Mouse (Mus musculus) right cerebral cortex, postnatal 10 days (tissue): ENCODE results near the gene Mmrn2.
A peak's percentile ranks its signal among the peaks of the same experiment; 100 is the strongest.
"Not testable (repeated sequence)": the region's sequence is repeated elsewhere in the genome, so short reads cannot be mapped to it uniquely, and the experiment has no call there.

Experiments
- DNase-seq, 2 experiments: peaks; one replicate each; pipeline ENCODE4 v3.0.0; 2021; ENCODE audit warnings: low spot score in 2 of 2

Gene Mmrn2

GRCm38 (mm10) chr14:34402871-34403270 lies 27.6 kb downstream of the Mmrn2 start:
- no peak for DNase-seq

DNA sequence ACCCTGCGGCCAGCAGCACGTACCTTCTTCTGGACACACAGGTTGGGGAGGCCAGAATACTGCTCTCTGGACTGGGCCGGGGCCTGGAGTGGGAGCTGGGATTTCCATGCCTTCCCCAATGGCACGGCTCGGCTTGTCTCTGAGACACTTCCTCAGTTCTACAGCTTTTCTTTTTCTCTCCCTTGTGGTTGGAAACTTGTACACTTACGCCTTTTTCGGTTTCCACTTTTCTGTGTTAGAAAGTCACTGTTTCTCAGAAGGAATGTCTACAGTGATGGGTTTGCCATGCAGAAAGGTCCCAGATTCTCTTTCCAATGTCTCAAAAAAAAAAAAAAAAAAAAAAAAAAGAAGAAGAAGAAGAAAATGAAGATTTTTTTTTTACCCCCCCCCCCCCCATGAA lies 28.2 kb downstream of the Mmrn2 start:
- no peak for DNase-seq

DNA sequence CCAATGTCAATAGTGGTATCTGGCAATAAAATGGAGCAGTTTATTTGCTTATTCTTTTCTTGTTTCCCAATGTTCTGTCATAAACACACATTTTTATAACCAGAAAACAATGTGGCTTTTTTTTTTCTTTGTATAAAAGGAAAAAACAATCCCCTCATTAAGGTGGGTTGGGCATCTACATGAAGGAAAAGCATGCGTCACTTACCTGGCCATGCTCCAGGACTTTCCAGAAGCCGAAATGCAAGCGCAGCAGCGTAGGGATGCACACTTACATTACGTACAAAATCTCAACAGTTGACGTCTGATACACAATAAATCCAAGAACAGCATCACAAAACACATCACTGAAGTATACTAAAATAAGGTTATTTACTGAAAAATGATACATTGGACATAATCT lies 35.5 kb downstream of the Mmrn2 start:
- no peak for DNase-seq

- peak; percentile 40 to 58 for DNase-seq
Measured at GRCm38 (mm10) chr14:34412164-34412896, 37.1 kb downstream of the Mmrn2 start.

GRCm38 (mm10) chr14:34416946-34417345 lies 41.7 kb downstream of the Mmrn2 start:
- DNase-seq, result not testable (repeated sequence)

DNA sequence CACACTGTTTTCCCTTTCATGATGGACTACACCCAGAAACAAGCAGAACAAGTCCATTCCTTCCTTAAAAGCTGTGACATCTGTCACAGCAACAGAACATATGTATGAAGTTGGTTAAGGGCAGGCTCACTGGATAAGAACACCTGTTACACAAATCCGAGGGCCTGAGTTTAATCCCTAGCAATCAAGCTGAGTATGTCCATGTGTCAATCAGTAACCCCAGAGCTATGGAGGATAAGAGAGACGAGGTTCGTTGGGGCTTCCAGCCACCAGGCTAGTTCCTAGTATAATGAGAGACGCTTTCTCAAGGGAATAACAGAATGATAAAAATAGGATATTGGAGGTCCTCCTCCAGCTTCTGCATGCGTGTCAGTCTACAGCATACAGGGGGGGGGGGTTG lies 42.2 kb downstream of the Mmrn2 start:
- no peak for DNase-seq

DNA sequence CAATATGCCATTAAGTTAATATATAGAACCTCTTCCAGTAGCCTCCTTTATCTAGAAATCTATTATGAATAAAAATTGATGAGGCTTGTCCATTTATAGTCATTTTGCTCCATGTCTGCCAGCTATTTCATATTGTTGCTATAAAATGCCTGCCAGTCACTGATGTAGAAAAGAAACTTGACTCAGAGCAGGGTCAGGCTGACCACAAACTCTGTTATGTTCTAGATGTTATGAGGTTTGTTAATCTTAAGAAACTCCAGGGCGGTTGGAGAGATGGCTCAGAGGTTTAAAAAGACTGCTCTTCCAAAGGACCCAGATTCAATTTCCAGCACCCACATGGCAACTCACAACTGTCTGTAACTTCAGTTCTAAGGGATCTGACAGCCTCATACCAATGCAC lies 45.8 kb downstream of the Mmrn2 start:
- DNase-seq, result no peak

GRCm38 (mm10) chr14:34428274-34428673 lies 53.0 kb downstream of the Mmrn2 start:
- DNase-seq, result no peak

DNA sequence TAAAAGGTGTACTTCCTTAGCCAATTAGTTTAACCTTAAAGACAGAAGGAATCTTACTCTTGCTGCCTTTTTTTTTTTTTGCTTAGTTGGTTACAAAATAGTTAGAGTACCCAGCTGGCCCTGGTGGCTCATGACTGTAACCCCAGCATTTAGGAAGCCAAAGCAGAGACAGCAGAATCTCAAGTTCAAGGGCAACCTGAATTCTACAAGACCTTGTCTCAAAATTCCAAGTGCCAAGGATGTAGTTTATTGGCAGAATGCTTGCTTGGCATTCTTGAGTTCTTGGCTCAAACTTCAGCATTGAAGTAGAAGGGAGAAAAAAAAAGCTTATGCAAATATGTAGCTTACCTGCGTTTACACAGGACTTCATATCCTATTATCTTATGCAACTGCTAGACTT lies 53.8 kb downstream of the Mmrn2 start:
- no peak for DNase-seq

- DNase-seq, result no peak
Measured at GRCm38 (mm10) chr14:34440526-34441066, 65.3 kb downstream of the Mmrn2 start.

GRCm38 (mm10) chr14:34442531-34442930 lies 67.3 kb downstream of the Mmrn2 start:
- DNase-seq, result peak in 1 of 2 experiments; percentile 23

- no peak for DNase-seq
Measured at GRCm38 (mm10) chr14:34444368-34444767, 69.1 kb downstream of the Mmrn2 start.

DNA sequence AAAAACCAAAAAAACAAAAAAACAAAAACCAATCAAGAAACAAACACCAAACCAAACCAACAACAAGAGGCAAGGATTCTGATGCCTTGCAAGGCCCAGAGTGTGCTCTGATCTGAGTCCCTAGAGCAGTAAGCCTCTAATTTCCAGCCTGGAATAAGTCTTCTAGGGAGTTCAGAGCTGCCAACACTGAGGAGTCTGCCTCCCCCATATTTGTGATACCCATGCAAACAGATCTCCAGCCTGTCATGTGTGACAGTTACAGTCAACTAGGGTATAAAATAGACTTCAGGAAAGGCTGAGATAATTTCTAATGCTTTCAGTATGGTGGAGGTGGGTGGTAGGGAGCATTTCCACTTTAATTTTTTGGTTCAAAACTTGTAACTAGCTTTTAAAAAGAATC lies 69.7 kb downstream of the Mmrn2 start:
- DNase-seq, result no peak

DNA sequence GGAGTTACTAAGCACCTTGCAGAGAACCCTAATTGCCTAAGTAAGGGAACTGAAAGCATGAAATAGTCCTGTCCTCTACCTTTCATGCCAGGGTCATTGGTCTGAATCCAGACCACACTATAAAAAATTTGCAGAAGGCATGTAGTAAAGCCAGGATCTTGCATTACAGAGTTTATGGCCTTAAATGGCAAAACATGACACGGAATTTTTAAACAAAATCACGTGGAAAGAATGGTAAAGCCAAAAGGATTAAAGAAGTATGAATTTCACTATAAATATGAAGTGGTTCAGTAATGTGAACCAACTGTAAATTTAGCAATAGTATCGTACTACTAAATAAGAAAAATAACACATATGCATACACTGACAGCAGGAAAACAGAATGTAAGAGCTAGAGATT lies 70.1 kb downstream of the Mmrn2 start:
- DNase-seq, result no peak

DNA sequence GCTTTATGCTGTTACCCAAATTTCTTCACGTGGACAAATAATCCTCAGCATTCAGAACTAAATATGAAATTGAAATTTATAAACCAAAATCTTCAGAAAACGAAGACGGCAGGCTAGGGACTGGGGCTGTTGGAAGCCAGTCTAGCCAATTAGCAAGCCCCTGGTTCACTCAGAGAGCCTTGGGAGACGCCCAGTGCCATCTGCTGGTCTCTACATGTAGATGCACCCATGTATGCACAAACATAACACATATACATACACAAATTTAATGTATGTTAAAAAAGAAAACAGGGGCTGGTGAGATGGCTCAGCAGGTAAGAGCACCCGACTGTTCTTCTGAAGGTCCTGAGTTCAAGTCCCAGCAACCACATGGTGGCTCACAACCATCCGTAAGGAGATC lies 71.4 kb downstream of the Mmrn2 start:
- DNase-seq, result no peak

DNA sequence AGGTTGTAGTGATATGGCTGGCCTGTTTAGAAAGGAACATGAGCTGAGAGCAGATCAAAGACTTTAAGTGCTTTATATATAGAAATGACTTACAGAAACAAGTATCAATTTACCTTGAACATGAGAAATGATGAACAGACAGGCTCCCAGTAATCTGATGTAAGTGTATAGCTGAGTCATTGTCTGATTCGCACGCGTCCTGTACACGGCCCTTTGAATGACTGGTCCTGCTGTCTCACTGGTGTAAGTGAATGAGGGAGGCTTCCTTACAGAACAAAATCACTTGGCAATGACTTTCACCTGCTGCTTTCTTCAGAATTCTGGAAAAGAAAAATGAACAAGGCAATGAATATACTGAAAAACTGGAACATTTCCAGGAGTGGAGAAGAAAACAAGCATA lies 72.4 kb downstream of the Mmrn2 start:
- DNase-seq, result no peak

DNA sequence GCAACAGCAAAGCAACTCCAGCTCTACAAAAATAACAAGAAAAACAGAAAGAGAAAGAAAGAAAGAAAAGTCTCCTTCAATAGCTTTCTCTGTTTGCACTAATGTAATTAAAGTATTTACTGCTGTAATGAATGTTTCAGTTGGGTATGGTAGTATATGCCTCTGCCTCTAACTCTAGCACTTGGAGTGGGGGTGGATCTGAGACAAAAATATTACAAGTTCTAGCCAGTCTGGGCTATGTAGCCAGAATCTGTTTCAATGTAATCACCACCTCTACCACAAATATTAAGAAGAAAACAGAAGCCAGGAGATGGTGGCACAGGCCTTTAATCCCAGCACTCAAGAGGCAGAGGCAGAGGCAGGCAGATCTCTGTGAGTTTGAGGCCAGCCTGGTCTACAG lies 73.1 kb downstream of the Mmrn2 start:
- DNase-seq, result no peak

DNA sequence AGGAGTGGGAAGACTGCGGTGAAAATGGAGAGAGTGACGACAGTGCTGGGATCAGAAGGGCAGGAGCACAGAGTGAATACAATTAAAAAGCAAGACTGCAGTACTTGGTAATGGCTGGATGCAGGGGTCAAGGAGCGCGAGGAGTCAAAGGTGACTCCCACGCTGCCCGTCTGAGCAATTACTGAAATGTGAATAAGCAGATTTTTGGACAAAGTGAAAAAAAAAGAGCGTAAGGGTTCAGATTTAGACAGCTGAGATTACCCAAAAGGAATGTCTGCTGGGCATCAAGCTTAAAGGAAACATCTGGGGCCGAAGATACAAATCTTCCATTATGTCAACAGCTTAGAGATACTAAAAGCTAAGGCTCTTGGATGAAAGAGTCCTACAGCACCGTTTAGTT lies 74.5 kb downstream of the Mmrn2 start:
- DNase-seq, result no peak

DNA sequence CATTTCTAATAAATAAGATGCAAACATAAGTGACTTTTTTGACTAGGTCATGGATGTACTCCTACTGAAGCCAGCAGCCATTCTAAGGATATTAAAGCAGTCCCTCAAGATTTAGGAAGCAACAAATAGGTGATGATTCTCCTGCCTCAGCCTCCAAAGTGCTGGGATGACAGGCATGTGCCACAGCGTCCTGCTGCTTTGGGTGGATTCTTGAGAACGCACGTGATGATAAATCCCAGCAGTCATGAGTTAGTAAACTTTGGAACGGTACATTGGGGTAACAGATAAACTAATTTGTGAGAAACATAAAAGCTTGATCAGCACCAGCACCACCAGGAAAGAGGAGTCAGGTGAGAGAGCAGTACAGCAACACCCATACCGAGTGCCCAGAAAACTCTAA lies 75.2 kb downstream of the Mmrn2 start:
- DNase-seq, result no peak

GRCm38 (mm10) chr14:34451872-34452271 lies 76.6 kb downstream of the Mmrn2 start:
- DNase-seq, result no peak

DNA sequence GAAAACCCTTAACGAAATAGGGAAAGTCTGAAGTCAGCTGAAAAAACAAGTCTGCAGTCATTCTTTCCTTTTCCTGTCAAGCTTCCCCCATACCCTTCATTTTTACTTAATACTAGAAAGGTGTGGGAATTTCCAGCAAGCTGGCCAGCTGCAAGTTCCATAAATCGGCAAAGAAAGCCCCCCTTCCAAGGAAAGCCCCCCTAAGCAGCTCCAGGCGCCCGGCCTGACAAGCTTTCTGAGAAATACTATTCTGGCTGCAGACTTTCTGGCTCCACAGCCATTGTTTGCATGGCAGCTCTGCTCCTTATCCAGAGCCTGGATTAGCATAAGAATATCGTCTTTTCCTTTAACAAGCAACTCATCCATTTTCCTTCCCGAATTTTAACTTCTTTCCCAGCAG lies 78.4 kb downstream of the Mmrn2 start:
- DNase-seq, result peak in 1 of 2 experiments; percentile 41
